Mouse (Mus musculus): Measurements from ENCODE around the gene Wbp2. TPM values are rescaled to one million over a fixed set of nuclear protein-coding genes. Genes with fewer than 3 reads are reported as not detected.

Wbp2 gene
- polyA plus RNA-seq, 1 experiment from 2014 or later, result 138 TPM

- Histone ChIP-seq H3K27ac (replicated peaks) (peak overlapping the region; percentile 97), H3K4me2 (peak overlapping the region; percentile 76), H3K4me1 (peaks cover 73% of the 10 kb centered on the region), H3K4me3 (peak overlapping the region; percentile 80), H3K9ac (peak overlapping the region; percentile 93), H3K36me3 (peaks cover 28% of the 10 kb centered on the region), H3K27me3 (replicated peaks) (peaks cover 36% of the 10 kb centered on the region), H3K9me3 (no peaks in the 10 kb centered on the region)
- no peak for ATAC-seq (ENCODE audit: extremely low read depth, insufficient number of reproducible peaks, low FRiP score, low TSS enrichment)
- WGBS, result 8% methylated on average over 23 of the region's 23 CpGs
Measured at GRCm38 (mm10) chr11:116108464-116109137, 21.8 kb upstream of the Wbp2 start.

GRCm38 (mm10) chr11:116107777-116108285 is 21.0 kb upstream of the Wbp2 start:
- H3K4me3 ChIP-seq, result peak overlapping the region; percentile 80
- H3K4me1 ChIP-seq, result peaks cover 81% of the 10 kb centered on the region
- no peak for ATAC-seq (ENCODE audit: extremely low read depth, insufficient number of reproducible peaks, low FRiP score, low TSS enrichment)
- WGBS, result 37% methylated on average over 19 of the region's 19 CpGs
- peaks cover 28% of the 10 kb centered on the region for H3K36me3 ChIP-seq
- peak overlapping the region; percentile 97 for H3K27ac ChIP-seq (replicated peaks)
- peaks cover 36% of the 10 kb centered on the region for H3K27me3 ChIP-seq (replicated peaks)
- no peaks in the 10 kb centered on the region for H3K9me3 ChIP-seq
- H3K9ac ChIP-seq, result peak overlapping the region; percentile 93
- H3K4me2 ChIP-seq, result peak overlapping the region; percentile 76

GRCm38 (mm10) chr11:116106963-116107776 is 20.4 kb upstream of the Wbp2 start:
- Histone ChIP-seq H3K9ac (peak overlapping the region; percentile 93), H3K27me3 (replicated peaks) (peaks cover 36% of the 10 kb centered on the region), H3K4me2 (peak overlapping the region; percentile 76), H3K36me3 (peaks cover 28% of the 10 kb centered on the region), H3K27ac (replicated peaks) (peak overlapping the region; percentile 97), H3K9me3 (no peaks in the 10 kb centered on the region), H3K4me1 (peaks cover 87% of the 10 kb centered on the region), H3K4me3 (peak overlapping the region; percentile 80)
- no peak for ATAC-seq (ENCODE audit: extremely low read depth, insufficient number of reproducible peaks, low FRiP score, low TSS enrichment)
- WGBS, result 38% methylated on average over 14 of the region's 14 CpGs

GRCm38 (mm10) chr11:116106154-116106962 is 19.6 kb upstream of the Wbp2 start:
- Histone ChIP-seq H3K9ac (peak overlapping the region; percentile 93), H3K36me3 (peaks cover 28% of the 10 kb centered on the region), H3K27ac (replicated peaks) (peak overlapping the region; percentile 97), H3K27me3 (replicated peaks) (peaks cover 36% of the 10 kb centered on the region), H3K4me1 (peaks cover 95% of the 10 kb centered on the region), H3K9me3 (no peaks in the 10 kb centered on the region), H3K4me3 (peak overlapping the region; percentile 80; the same call in 1 of the 2 replicates), H3K4me2 (peak overlapping the region; percentile 76)
- WGBS, result 40% methylated on average over 32 of the region's 32 CpGs
- ATAC-seq (ENCODE audit: extremely low read depth, insufficient number of reproducible peaks, low FRiP score, low TSS enrichment), result no peak

- Histone ChIP-seq H3K27ac (replicated peaks) (peak overlapping the region; percentile 97), H3K9me3 (no peaks in the 10 kb centered on the region), H3K4me2 (no peak overlapping the region), H3K36me3 (peaks cover 28% of the 10 kb centered on the region), H3K4me3 (no peak overlapping the region), H3K27me3 (replicated peaks) (peaks cover 33% of the 10 kb centered on the region), H3K9ac (peak overlapping the region; percentile 71), H3K4me1 (peaks cover 99% of the 10 kb centered on the region)
- WGBS, result 76% methylated on average over 2 of the region's 2 CpGs
- no peak for ATAC-seq (ENCODE audit: extremely low read depth, insufficient number of reproducible peaks, low FRiP score, low TSS enrichment)
Measured at GRCm38 (mm10) chr11:116105065-116105464, 18.3 kb upstream of the Wbp2 start.

GRCm38 (mm10) chr11:116104006-116104646 is 17.3 kb upstream of the Wbp2 start:
- ATAC-seq (ENCODE audit: extremely low read depth, insufficient number of reproducible peaks, low FRiP score, low TSS enrichment), result peak; percentile 64
- Histone ChIP-seq H3K27ac (replicated peaks) (peak overlapping the region; percentile 97), H3K27me3 (replicated peaks) (peaks cover 24% of the 10 kb centered on the region), H3K4me2 (peak overlapping the region; percentile 38), H3K36me3 (peaks cover 28% of the 10 kb centered on the region), H3K9ac (peak overlapping the region; percentile 71), H3K4me3 (no peak overlapping the region), H3K9me3 (no peaks in the 10 kb centered on the region), H3K4me1 (peaks cover 99% of the 10 kb centered on the region)
- WGBS, result 22% methylated on average over 14 of the region's 14 CpGs

GRCm38 (mm10) chr11:116103572-116103971 is 16.8 kb upstream of the Wbp2 start:
- peak overlapping the region; percentile 47 for H3K9ac ChIP-seq
- H3K36me3 ChIP-seq, result peaks cover 28% of the 10 kb centered on the region
- peaks cover 99% of the 10 kb centered on the region for H3K4me1 ChIP-seq
- H3K27ac ChIP-seq (replicated peaks), result peak overlapping the region; percentile 97
- H3K4me2 ChIP-seq, result peak overlapping the region; percentile 38
- H3K27me3 ChIP-seq (replicated peaks), result peaks cover 19% of the 10 kb centered on the region
- WGBS, result 59% methylated on average over 12 of the region's 12 CpGs
- no peak for ATAC-seq (ENCODE audit: extremely low read depth, insufficient number of reproducible peaks, low FRiP score, low TSS enrichment)
- no peak overlapping the region for H3K4me3 ChIP-seq
- H3K9me3 ChIP-seq, result no peaks in the 10 kb centered on the region

- H3K4me2 ChIP-seq, result peak overlapping the region; percentile 32
- H3K27me3 ChIP-seq (replicated peaks), result peaks cover 8% of the 10 kb centered on the region
- ATAC-seq (ENCODE audit: extremely low read depth, insufficient number of reproducible peaks, low FRiP score, low TSS enrichment), result no peak
- peak overlapping the region; percentile 64 for H3K9ac ChIP-seq
- H3K4me3 ChIP-seq, result no peak overlapping the region
- WGBS, result 52% methylated on average over 3 of the region's 4 CpGs
- peaks cover 24% of the 10 kb centered on the region for H3K36me3 ChIP-seq
- no peaks in the 10 kb centered on the region for H3K9me3 ChIP-seq
- peak overlapping the region; percentile 97 for H3K27ac ChIP-seq (replicated peaks)
- H3K4me1 ChIP-seq, result peaks cover 90% of the 10 kb centered on the region
Measured at GRCm38 (mm10) chr11:116102472-116102871, 15.7 kb upstream of the Wbp2 start.

GRCm38 (mm10) chr11:116101931-116102381 is 15.2 kb upstream of the Wbp2 start:
- ATAC-seq (ENCODE audit: extremely low read depth, insufficient number of reproducible peaks, low FRiP score, low TSS enrichment), result no peak
- peaks cover 3% of the 10 kb centered on the region for H3K27me3 ChIP-seq (replicated peaks)
- 36% methylated on average over 11 of the region's 11 CpGs for WGBS

GRCm38 (mm10) chr11:116100839-116101238 is 14.0 kb upstream of the Wbp2 start:
- H3K27ac ChIP-seq (replicated peaks), result peak overlapping the region; percentile 97
- peaks cover 6% of the 10 kb centered on the region; the same call in 1 of the 2 replicates for H3K9me3 ChIP-seq
- peak overlapping the region; percentile 64 for H3K9ac ChIP-seq
- no peak overlapping the region for H3K4me3 ChIP-seq
- H3K27me3 ChIP-seq (replicated peaks), result no peaks in the 10 kb centered on the region
- H3K4me1 ChIP-seq, result peaks cover 74% of the 10 kb centered on the region
- 69% methylated on average over 7 of the region's 7 CpGs for WGBS
- no peak overlapping the region for H3K4me2 ChIP-seq
- ATAC-seq (ENCODE audit: extremely low read depth, insufficient number of reproducible peaks, low FRiP score, low TSS enrichment), result no peak
- H3K36me3 ChIP-seq, result peaks cover 9% of the 10 kb centered on the region

More at GRCm38 (mm10) chr11:116101931-116102381, 15.2 kb upstream of the Wbp2 start:
- Histone ChIP-seq H3K27ac (replicated peaks) (peak overlapping the region; percentile 97), H3K4me2 (peak overlapping the region; percentile 32), H3K9me3 (peaks cover under 1% of the 10 kb centered on the region; the same call in 1 of the 2 replicates), H3K4me3 (no peak overlapping the region), H3K4me1 (peaks cover 85% of the 10 kb centered on the region), H3K36me3 (peaks cover 20% of the 10 kb centered on the region), H3K9ac (peak overlapping the region; percentile 64)

Data from heart, embryonic 13.5 days (tissue).